Mouse (Mus musculus) heart, postnatal 0 days (tissue): ENCODE data around the gene Thpo.

Source experiments
- CTCF ChIP-seq: IDR thresholded peaks from 2 replicates; pipeline ENCODE4 v1.5.1; 2016; ENCODE audit warnings: antibody characterized with exemption, control low read depth, low read depth
- EP300 ChIP-seq: IDR thresholded peaks from 2 replicates; pipeline ENCODE4 v1.6.1; 2016; ENCODE audit warnings: antibody characterized with exemption, low read depth

GRCm38 (mm10) chr16:20775021-20775420 is 40.7 kb upstream of the Thpo start:
- TF ChIP-seq CTCF (no peak), EP300 (no peak)
